ENCODE assay signal across 34 mouse cellular contexts in genomic region chr2:131842568-131842967, GRCm38 (mm10). TPM values are rescaled to one million over a fixed set of nuclear protein-coding genes. Genes with fewer than 3 reads are reported as not detected.
A peak's percentile ranks its signal among the peaks of the same experiment; 100 is the strongest.
DNase-seq lines count a peak whose midpoint lies in the region; ATAC-seq and TF ChIP-seq lines count a peak whose summit lies in the region.
"Had no signal": no experiment of that assay in that cellular context is flagged by ENCODE, and none has a peak within 500 bp of the region (broad histone marks: within the 10 kb centered on the region; RNA-seq: fewer than 3 reads in every experiment).

No protein-coding gene starts in this region.

- DNase-seq in midbrain, embryonic 11.5 days (ENCODE audit: low spot score, missing footprints): peak; percentile 75
- DNase-seq in layer of hippocampus, adult 2 months (ENCODE audit: low spot score in 2 of 2): no peak
- DNase-seq in right cerebral cortex, adult 18-20 months: no peak
- DNase-seq: adrenal gland, postnatal 14 days; cerebellum, adult 11 months; cerebellum, adult 9-10 months; cerebellum, postnatal 36 days; forebrain, postnatal 0 days; gastrocnemius, postnatal 14 days; heart, postnatal 36 days; kidney, adult 8-10 months; kidney, postnatal 10 days; layer of hippocampus, adult 9-11 months; lung, postnatal 4 days had no signal

- ATAC-seq in midbrain, embryonic 11.5 days (ENCODE audit: low FRiP score): no peak
- ATAC-seq in midbrain, embryonic 13.5 days: no peak
- peak; percentile 75 for ATAC-seq in erythroid progenitor cell, adult 5-6 weeks (replicated peaks; ENCODE audit: low FRiP score, poor library complexity, severe bottlenecking)
- 0 out of 2 replicates have a peak, but pooled peaks have one; percentile 57 for ATAC-seq in liver, embryonic 15.5 days (ENCODE audit: insufficient read depth)
- no peak for ATAC-seq in frontal cortex, adult (ENCODE audit: low TSS enrichment)
- ATAC-seq: forebrain, postnatal 0 days; hindbrain, postnatal 0 days; intestine, embryonic 16.5 days; lung, postnatal 0 days; midbrain, embryonic 15.5 days had no signal

- H3K9me3 ChIP-seq in midbrain, embryonic 11.5 days (ENCODE audit: control insufficient read depth, low read length): no peaks in the 10 kb centered on the region
- H3K9me3 ChIP-seq in midbrain, embryonic 13.5 days: no peaks in the 10 kb centered on the region
- H3K9me3 ChIP-seq in liver, embryonic 15.5 days (replicated peaks): no peaks in the 10 kb centered on the region
- H3K9me3 ChIP-seq: forebrain, embryonic 10.5 days; hindbrain, embryonic 12.5 days; midbrain, embryonic 15.5 days had no signal

- WGBS in midbrain, embryonic 11.5 days: 87% methylated on average over 5 of the region's 5 CpGs
- WGBS in midbrain, embryonic 13.5 days: 91% methylated on average over 5 of the region's 5 CpGs
- WGBS in liver, embryonic 15.5 days (ENCODE audit: insufficient replicate concordance): 62% methylated on average over 5 of the region's 5 CpGs

- no peaks in the 10 kb centered on the region for H3K36me3 ChIP-seq in midbrain, embryonic 11.5 days (ENCODE audit: control insufficient read depth, insufficient read depth, low read length)
- H3K36me3 ChIP-seq in midbrain, embryonic 13.5 days: no peaks in the 10 kb centered on the region
- no peaks in the 10 kb centered on the region for H3K36me3 ChIP-seq in liver, embryonic 15.5 days (replicated peaks)
- H3K36me3 ChIP-seq: forebrain, embryonic 10.5 days; hindbrain, embryonic 12.5 days; midbrain, embryonic 15.5 days had no signal

- H3K4me3 ChIP-seq in midbrain, embryonic 11.5 days (ENCODE audit: low read depth, low read length): no peak overlapping the region
- no peak overlapping the region for H3K4me3 ChIP-seq in midbrain, embryonic 13.5 days (replicated peaks)
- H3K4me3 ChIP-seq in liver, embryonic 15.5 days (replicated peaks): no peak overlapping the region
- H3K4me3 ChIP-seq in layer of hippocampus, adult 2 months: no peak overlapping the region
- H3K4me3 ChIP-seq: forebrain, embryonic 10.5 days; hindbrain, embryonic 12.5 days; midbrain, embryonic 15.5 days had no signal

- H3K4me2 ChIP-seq in midbrain, embryonic 11.5 days: no peak overlapping the region
- H3K4me2 ChIP-seq in midbrain, embryonic 13.5 days (replicated peaks): no peak overlapping the region
- H3K4me2 ChIP-seq in liver, embryonic 15.5 days: no peak overlapping the region
- H3K4me2 ChIP-seq: heart, embryonic 11.5 days; hindbrain, embryonic 12.5 days; midbrain, embryonic 15.5 days had no signal

- H3K27ac ChIP-seq in midbrain, embryonic 11.5 days (ENCODE audit: low read depth, low read length): no peak overlapping the region
- H3K27ac ChIP-seq in midbrain, embryonic 13.5 days: no peak overlapping the region
- H3K27ac ChIP-seq in liver, embryonic 15.5 days (replicated peaks): no peak overlapping the region
- H3K27ac ChIP-seq in layer of hippocampus, adult 2 months: no peak overlapping the region
- H3K27ac ChIP-seq: forebrain, embryonic 10.5 days; hindbrain, embryonic 12.5 days; hindbrain, postnatal 0 days; midbrain, embryonic 15.5 days had no signal

- no peak for TF ChIP-seq CTCF in layer of hippocampus, adult 2 months (conservative IDR thresholded peaks at IDR 0.05)

- H3K27me3 ChIP-seq in midbrain, embryonic 11.5 days (ENCODE audit: control insufficient read depth, insufficient read depth, low read length): no peaks in the 10 kb centered on the region
- no peaks in the 10 kb centered on the region for H3K27me3 ChIP-seq in midbrain, embryonic 13.5 days
- H3K27me3 ChIP-seq in liver, embryonic 15.5 days: peaks cover 21% of the 10 kb centered on the region
- H3K27me3 ChIP-seq: hindbrain, embryonic 12.5 days; midbrain, embryonic 15.5 days had no signal

- H3K4me1 ChIP-seq in midbrain, embryonic 11.5 days (ENCODE audit: control insufficient read depth, insufficient read depth, low read length): peaks cover 16% of the 10 kb centered on the region
- H3K4me1 ChIP-seq in midbrain, embryonic 13.5 days (replicated peaks): peaks cover 36% of the 10 kb centered on the region
- peaks cover 13% of the 10 kb centered on the region for H3K4me1 ChIP-seq in liver, embryonic 15.5 days (replicated peaks)

- no peak overlapping the region for H3K9ac ChIP-seq in midbrain, embryonic 11.5 days (ENCODE audit: low read length)
- H3K9ac ChIP-seq in midbrain, embryonic 13.5 days (replicated peaks): no peak overlapping the region
- no peak overlapping the region for H3K9ac ChIP-seq in liver, embryonic 15.5 days
- H3K9ac ChIP-seq: forebrain, postnatal 0 days; hindbrain, embryonic 12.5 days; midbrain, embryonic 15.5 days had no signal

RNA-seq across cellular contexts. Expression of gene Erv3, which starts 17.0 kb away (rescaled TPM):
- not detected in 2 replicates for polyA plus RNA-seq in midbrain, embryonic 11.5 days (2014; fragmentation: Nextera tagmentation; extraction: Ambion mirVana)
- not detected in 2 replicates for polyA plus RNA-seq in midbrain, embryonic 13.5 days (2015; fragmentation: Nextera tagmentation; extraction: Ambion mirVana)
- total RNA-seq in erythroid progenitor cell, adult 5-6 weeks (2015; ENCODE audit: low replicate concordance): not detected in 2 replicates
- not detected in 2 replicates for total RNA-seq in erythroid progenitor cell, adult 5-6 weeks (2017; ENCODE audit: low replicate concordance)
- polyA plus RNA-seq in liver, embryonic 15.5 days (2015; fragmentation: Nextera tagmentation; extraction: Ambion mirVana): not detected in 2 replicates
- total RNA-seq in layer of hippocampus, adult 2 months (2021): under 1 TPM in 1 of 2 experiments, not detected in 1; 0.12 TPM
- total RNA-seq: adrenal gland, postnatal 14 days; forebrain, postnatal 0 days; gastrocnemius, postnatal 14 days; granulocyte monocyte progenitor cell, adult 5-6 weeks; heart, postnatal 36 days; hindbrain, postnatal 0 days; liver, adult 2 months; megakaryocyte-erythroid progenitor cell, adult 5-6 weeks; neutrophil, adult 5-6 weeks had no signal
- polyA plus RNA-seq: embryonic facial prominence, embryonic 11.5 days; forebrain, embryonic 10.5 days; heart, embryonic 11.5 days; heart, embryonic 16.5 days; hindbrain, embryonic 12.5 days; intestine, embryonic 16.5 days; large intestine, adult 2 months; limb, embryonic 11.5 days; liver, adult 2 months; lung, postnatal 0 days; midbrain, embryonic 15.5 days; spleen, adult 2 months had no signal

Comparison
In these comparisons a context has a peak if more than half of its experiments do, and no peak if none do; other contexts are left out.
1. ATAC-seq: peak in erythroid progenitor cell, adult 5-6 weeks (single experiment) and liver, embryonic 15.5 days (single experiment); none in midbrain, embryonic 11.5 days (single experiment), midbrain, embryonic 13.5 days (single experiment) and frontal cortex, adult (single experiment).